Mouse (Mus musculus) right cerebral cortex, postnatal 36 days (tissue): ENCODE results near the gene Lbhd1.
"Not testable (repeated sequence)": the region's sequence is repeated elsewhere in the genome, so short reads cannot be mapped to it uniquely, and the experiment has no call there.

Experiments
- DNase-seq, 2 experiments: peaks; one replicate each; pipeline ENCODE4 v3.0.0; 2022; ENCODE audit warnings: low spot score in 2 of 2, mixed read lengths in 1 of 2

The Lbhd1 gene

DNA sequence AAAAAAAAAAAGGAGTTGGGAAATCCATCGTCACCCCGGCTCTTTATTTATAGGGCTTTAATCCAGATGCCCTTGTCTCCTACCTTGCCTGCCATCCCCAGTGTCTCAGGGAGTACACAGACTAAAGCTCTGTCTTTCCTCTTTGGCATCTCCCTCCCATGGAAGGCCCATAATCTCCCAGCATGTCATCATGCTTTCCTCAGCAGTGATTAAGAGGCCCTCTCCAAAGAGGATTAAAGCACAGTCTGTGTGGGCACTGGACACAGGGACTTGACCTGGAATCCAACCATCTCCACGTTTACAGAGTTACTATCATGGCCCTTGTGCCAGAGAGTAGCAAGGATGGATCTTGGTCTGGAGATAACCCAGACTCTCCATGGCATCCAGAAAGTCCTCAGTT, at the start of gene Lbhd1, which contains the start of gene Gm49403:
Lbhd1 (plus strand) TSS at position 117 of the 400 bp plus-strand sequence.
Gm49403 (plus strand) TSS at position 315 of the 400 bp plus-strand sequence.
- no peak for DNase-seq

DNA sequence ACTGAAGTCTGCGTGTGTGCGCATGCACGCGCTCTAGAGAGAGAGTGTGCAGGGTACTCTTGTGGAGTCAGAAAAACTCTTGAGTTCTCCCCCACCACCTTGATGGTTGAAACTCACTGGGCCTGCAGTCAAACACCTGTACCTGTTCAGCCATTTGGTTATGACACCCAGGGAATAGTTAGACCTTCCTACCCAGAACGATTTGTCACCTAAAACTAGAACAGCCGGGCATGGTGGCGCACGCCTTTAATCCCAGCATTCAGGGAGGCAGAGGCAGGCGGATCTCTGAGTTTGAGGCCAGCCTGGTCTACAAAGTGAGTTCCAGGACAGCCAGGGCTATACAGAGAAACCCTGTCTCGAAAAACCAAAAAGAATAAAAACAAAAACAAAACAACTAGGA, 47.2 kb upstream of the Lbhd1 start:
- not testable (repeated sequence) for DNase-seq

DNA sequence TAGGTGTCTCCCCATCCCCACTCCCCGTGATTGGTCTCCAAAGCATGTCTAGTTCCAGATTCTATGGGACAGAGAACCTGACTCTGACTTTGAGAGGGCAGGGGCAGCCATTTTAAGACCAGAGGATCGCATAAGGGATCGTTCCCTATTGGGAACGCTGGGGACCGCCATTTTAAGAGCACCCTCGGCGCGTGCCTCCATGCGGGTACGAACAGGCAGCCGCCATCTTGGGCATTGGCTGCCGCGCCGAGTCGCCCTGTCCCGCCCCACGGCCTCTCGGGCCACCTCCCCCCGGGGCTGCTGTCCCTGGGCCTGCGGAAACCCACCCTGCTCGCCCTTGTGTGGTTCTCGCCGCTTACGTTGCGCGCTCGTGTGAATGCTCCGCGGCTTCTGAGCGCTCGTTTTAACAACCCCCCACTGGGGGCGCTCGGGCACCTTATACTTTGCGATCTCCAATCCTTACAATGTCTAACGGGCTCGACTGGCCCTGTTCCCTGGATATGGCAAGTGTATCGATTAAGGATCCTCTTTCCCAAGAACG, 46.2 kb upstream of the Lbhd1 start, which contains the start of gene Bscl2:
Bscl2 (plus strand) TSS at position 217 of the 541 bp plus-strand sequence.
- peak; percentile 84 to 85 for DNase-seq

DNA sequence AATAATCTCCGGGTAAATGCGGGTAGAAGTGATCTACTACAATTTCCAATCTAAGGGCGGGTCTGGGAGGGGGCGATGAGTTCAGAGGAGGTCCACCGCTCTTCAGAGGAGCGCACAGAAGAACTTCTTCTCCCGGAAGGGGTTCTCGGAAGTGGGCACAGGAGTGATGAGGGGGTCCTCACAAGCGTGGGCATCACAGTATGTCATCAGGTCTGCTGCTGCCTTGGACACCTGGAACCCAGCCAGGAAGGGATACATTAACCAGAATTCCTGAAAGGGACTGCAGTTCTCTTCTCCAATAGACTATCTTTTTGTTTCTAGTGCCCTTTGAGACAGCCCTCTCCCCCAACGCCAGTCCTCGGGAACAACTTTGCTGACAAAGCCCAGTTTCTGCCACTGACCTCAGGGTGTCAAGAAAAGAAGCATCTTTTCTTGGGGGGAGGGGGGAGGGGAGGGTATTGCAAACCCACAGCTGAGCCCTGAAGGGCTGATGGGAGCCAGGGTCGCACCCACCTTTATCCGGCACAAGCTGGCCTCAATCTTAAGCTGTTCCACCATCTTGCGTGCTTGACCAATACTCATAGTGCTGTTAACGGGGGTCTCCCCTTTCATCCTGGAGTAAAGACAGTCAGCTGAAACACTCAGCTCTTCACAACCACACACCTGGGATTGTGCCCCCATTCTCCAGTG, 45.3 kb upstream of the Lbhd1 start:
- no peak for DNase-seq

DNA sequence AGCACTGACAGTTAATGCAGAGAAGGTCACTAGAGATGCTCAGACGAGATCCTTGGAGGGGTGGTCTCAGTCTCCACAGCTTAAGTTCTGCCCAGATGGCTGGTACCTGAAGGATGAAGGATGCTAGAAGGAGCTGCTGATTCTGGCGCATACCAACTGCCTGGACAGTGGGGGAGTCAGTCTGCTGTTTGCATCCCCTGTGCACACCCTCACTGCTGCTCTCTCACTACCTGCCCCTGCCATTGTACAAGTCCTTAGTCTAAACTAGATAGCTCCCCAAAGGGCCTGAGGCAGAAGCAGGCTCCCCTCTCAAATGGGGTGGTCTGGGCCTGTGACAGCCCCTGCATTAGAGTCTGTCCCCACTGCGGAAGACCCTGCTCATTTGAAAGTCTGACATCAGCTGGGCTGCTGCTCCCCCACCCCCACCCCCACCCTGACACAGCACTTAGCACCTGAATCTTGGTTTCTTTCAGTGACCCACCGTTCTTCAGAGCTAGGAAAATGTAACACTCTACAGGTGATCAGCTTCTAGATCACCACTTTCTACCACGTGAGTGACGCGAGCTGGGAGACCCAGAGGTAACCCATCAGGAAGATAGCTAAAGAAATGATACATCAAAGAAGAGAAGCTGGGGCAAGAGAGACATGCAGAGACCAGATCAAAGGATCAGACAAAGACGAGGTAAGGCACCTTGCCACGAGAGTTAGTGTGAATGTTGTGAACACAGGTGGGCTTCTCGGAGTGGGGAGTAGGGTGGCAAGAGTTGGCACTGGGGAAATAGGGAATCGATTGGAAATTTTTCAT, 44.2 kb upstream of the Lbhd1 start, which contains the start of gene Gng3:
Gng3 (minus strand) TSS at position 92 of the 805 bp plus-strand sequence.
- DNase-seq: peak; percentile 84 to 90

DNA sequence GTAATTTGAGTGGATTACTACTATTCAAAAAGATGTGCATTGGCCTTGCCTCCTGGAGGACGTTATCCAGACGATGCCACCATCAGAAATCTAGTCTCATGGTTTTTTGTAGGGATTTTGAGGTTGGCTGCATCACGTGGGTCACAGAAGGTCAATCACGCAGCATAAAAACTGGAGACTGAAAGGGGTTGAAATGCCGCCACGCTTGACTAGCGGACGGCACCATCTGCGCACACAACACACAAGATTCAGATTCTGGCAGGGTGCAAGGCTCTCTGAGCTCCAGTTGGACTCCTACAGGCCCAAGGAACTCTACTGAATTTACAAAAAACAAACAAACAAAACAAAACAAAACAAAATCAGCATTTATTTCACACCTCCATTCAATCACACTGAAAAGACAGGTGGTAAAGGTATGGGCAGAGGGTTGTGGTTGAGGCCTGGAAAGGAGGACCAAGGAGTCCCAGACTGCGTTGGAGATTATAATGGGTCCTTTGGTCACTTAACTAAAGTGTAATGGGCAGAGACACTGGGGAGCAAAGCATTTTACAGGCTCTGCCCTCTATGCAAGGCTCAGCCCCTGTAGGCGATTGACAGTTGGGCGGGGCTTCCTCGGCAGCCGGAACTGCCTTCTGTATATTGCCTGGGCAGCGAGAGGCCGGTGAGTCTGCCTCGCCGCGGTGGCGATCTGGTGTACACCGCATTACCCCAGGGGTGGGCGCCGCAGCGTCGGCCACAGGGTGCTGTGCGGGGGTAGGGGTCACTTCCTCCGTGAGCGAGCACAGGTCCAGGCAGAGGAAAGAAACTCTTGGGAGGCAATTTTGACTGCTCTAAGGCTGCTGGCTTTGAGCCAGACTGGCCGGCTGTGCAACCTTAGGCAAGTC, 43.4 kb upstream of the Lbhd1 start:
- DNase-seq: peak; percentile 73 to 77

DNA sequence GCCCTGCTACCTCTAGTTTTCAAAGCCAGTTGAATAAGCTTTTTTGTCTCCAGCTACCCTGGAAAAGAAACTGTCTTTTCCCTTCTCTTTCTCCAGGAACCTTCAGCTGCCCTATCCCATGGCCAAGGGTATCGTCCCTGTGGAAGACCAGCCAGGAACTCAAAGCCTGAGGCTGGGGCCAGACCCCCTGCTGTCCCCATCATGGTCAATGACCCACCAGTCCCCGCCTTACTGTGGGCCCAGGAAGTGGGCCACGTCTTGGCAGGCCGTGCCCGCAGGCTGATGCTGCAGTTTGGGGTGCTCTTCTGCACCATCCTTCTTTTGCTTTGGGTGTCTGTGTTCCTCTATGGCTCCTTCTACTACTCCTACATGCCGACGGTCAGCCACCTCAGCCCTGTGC, 42.5 kb upstream of the Lbhd1 start:
- DNase-seq: no peak

DNA sequence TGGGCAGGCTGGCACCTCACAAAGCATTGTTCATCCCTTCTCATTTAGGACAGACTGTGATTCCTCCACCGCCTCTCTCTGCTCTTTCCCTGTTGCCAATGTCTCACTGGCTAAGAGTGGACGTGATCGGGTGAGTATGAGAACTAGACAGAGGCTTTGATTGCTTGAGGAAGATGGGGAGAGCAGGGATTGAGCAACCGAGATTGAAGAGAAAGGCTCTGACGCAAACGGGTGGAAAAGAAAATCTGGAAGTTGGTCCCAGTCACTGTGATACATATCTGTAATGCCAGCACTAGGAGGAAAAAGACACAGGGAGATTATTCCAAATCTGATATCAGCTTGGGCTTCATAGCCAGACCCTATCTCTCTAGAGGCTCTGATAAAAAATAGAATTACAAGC, 40.6 kb upstream of the Lbhd1 start:
- no peak for DNase-seq

DNA sequence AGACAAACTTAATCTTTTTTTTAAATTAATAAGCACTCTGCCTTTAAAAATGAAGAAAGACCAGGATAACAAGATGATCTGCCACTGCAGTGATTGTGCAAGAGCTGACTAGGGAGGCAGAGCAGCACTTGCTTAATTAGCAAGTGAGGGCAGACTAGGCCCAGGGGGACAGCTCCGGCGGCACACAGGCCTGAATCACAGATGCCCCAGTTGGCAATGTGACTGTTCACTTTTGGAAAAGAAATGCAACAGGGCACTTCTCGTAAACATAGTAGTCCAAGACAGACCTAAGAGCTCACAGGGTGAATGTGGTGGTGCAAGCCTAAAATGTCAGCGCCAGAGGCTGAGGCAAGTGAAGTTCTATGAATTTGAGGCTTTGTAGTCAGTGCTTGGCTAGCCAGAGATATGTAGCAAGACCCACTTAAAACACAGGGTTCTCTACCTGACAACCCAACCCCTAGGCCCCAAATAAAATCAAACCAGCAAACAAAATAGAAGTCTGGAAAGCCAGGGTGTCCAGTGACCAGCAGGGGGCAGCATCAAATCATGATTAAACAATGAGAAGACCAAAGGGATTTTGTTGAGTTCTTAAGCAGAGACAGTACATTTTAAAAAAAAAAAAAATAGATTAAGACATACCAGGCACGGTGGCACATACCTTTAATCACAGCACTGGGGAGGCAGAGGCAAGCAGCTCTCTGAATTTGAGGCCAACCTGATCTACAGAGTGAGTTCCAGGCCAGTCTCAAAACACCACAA, 39.0 kb upstream of the Lbhd1 start:
- peak; percentile 49 to 50 for DNase-seq

DNA sequence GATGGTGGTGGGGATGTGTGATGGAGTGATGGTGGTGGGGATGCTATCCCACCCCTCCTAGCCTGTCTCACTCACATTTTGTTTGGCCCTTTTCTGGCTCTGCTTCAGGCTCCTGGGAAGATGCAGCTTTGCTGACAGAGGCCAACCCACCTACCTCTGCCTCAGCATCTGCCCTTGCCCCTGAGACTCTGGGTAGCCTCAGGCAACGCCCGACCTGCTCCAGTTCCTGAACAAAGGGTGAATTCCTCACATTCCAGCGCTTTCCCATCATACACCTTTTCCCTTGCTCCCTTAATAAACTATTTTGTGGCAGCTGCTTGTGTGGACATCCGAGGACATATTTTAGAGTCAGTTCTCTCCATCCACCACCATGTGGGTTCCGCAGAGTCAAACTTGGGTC, 35.2 kb upstream of the Lbhd1 start:
- no peak for DNase-seq

DNA sequence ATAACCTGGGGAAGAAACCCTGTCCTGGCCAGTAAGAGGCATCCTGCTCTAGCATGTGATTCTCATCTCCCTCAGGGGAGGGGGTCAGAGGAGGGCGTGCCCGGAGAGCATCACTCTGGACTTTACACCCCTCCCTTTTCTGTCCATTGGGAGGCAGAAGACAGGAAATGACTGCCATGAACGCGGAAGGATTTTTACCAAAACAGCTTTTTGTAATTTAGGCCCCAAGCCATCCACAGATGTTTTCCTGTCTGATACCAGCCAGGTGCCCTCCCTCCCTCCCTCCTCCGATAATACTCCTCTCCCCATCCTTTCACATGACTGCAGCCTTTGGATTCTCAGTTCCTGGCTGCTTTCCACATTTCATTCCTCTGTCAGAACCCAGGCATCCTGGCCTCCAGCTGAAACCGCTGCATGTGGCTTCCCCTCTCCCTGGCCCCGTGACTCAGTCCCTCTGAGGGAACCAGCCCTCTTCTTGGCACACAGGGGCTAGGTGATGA, 33.1 kb upstream of the Lbhd1 start, which contains the start of gene Lrrn4cl:
Lrrn4cl (plus strand) TSS at position 367 of the 500 bp plus-strand sequence.
- no peak for DNase-seq

DNA sequence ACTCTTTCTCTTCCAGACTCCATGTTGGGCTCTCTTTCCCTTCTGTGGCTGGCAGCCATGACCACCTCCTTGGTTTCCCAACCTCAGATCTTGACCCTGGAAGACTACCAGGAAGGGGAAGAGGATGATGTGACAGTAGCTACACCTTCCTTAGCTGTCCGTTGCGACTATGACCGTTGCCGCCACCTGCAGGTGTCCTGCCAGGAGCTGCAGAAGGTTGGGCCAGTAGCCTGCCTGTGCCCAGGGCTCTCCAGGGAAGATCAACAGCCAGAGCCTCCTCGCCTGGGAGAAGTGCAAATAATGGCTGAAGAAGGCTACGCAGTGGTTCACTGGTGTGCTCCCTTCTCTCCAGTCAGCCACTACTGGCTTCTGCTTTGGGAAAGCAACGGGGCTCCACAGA, 31.9 kb upstream of the Lbhd1 start:
- no peak for DNase-seq

DNA sequence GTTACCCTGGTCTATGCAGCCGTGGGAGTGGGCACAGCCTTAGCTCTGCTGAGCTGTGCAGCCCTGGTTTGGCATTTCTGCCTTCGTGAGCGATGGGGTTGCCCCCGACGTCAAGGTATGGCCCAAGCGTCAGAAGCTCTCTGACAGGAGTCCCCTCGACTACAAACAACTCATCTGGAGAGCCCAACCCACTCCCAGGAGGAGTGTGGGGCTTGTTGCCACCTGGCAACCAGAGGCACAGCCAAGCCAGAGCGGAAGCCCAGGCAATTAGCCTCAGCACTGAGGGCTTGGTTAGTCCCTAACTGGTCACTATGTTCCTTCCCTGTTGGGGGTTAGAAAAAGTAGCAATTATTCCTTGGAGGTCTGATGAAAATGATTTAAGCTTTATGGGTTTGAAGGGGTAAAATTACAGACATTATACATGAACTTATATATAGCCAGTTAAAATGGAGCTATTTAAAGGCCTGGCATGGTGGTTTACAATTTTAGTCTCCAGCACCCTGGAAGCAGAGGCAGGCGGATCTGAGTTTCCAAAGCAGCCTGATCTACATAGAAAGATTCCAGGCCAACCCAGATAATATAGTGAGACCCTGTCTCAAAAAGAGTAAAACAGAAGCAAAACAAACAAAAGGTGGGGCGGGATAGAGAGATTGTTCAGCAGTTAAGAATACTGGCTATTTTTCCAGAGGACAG, 31.1 kb upstream of the Lbhd1 start:
- no peak for DNase-seq

DNA sequence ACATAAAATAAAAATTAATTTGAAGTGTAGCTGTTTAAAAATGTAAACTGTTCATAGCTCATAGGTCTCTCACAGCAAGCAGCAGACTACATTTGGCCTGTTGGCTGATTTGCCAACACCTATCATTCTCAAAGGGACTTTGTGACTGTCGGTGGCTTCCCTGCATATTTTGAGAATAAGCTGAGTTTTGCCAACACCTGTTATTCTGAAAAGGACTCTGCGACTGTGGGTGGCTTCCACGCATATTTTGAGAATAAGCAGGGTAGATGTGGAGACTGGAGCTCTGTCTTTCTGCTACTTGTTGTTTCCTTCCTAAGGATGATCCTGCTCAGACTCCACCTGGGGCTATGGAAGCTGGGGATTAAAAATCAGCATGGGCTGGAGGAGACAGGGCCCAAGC, 30.4 kb upstream of the Lbhd1 start:
- DNase-seq: no peak

DNA sequence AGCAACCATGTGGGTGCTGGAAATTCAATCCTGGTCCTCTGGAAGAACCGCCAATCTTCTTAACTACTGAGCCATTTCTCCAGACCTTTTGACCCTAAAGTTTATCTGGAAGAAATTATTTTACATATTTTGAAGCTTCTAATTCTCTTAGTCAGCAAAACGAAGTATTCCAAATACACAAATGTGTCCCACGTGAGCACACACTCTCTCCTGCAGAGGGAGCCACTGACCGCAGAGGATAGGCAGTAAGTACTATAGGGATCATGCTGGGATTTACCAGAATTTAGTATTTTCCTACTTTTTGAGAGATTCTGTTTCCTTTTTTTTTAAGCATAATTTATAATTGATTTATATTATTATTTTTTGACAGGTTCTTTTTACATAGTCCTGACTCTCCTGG, 25.8 kb upstream of the Lbhd1 start:
- no peak for DNase-seq

DNA sequence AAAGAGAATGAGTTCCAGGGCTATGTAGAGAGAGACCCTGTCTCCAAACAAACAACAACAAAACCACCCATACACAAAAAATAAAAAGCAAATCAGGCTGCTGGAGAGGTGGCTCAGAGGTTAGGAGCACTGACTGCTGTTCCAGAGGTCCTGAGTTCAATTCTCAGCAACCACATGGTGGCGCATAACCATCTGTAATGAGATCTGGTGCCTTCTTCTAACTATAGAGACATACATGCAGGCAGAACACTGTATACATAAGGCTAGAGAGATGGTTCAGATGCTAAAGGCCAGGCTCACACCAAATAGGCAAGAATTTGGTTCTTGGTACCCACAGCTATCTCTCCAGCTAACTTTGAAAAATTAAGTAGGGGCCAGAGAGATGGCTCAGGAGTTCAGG, 24.5 kb upstream of the Lbhd1 start:
- no peak for DNase-seq

DNA sequence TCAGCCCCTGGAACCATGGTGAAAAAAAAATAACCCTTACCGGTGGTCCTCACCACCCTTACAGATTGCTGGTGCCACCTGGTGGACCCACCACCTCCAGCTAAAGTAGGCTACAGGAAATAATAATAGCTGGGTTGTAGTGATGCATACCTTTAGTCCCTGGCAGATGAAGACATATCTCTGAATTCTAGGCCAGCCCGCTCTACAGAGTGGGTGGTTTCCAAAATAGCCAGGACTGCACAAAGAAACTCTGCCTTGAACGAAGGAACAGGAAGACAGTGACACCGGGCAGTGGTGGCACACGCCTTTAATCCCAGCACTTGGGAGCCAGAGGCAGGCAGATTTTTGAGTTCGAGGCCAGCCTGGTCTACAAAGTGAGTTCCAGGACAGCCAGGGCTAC, 19.3 kb upstream of the Lbhd1 start:
- peak in 1 of 2 experiments; percentile 41 for DNase-seq

DNA sequence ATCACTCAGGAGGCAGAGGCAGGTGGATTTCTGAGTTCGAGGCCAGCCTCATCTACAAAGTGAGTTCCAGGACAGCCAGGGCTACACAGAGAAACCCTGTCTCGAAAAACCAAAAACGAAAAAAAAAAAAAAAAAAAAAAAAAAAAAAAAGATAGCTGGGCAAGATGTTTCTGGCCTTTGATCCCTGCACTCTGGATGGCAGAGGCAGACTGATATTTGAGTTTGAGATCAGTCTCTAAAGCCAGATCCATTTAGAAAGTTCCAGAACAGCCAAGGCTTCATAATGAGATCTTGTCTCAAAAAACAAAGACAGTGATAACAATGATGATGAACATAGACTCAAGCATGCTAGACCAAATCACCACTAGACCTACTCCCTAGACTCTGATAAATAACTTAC, 13.2 kb upstream of the Lbhd1 start:
- not testable (repeated sequence) for DNase-seq

DNA sequence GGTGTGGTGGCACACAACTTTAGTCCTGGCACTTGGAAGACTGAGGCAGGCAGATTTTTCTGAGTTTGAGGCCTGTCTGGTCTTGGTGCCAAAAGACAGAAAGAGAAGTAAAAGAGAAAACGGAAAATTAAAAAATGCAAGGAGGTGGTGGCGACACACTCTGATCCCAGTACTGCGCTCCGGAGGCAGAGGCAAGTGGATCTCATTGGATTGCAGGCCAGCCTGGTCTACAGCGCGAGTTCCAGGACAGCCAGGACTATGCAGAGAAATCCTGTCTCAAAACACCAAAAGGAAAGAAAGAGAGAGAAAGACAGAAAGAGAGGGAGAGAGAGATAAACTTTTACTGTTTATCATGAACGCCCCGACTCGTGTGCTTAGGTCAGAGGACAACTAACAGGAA, 12.7 kb upstream of the Lbhd1 start:
- DNase-seq: no peak
